Mouse (Mus musculus): ENCODE results near the gene Ppy. TPM values are rescaled to one million over a fixed set of nuclear protein-coding genes. Genes with fewer than 3 reads are reported as not detected.
A peak's percentile ranks its signal among the peaks of the same experiment; 100 is the strongest.

Ppy gene
- not detected in 2 replicates for polyA plus RNA-seq (2014; fragmentation: Nextera tagmentation; extraction: Ambion mirVana)

DNA sequence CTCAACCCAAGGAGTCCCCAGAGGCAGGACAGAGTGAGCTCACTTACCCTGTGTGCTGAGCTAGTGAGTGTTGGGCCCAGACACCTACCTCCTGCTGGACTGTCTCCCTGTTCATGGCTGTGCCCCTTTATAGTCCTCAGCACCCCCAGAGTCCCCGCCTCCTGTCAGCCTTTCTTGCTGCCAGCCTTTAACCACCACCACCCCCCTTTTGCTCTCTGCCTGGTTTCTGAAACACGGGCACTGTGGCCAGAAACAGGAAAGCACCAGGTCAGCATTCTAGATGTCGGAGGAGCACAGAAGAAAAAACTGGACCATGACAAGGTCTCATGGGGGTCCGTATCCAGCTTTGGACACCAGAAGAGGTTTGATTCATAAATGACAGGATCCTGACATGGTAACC, at the start of gene Ppy:
Gene Ppy (minus strand): TSS at position 101 of the 400 bp plus-strand sequence.
- 73% methylated on average over 4 of the region's 4 CpGs for WGBS
- no peak within 1 kb of the TSS for H3K4me3 ChIP-seq (replicated peaks; ENCODE audit: low read length)
- H3K9me3 ChIP-seq (ENCODE audit: control insufficient read depth, low read length) = no peaks in the 10 kb centered on the region
- DNase-seq (ENCODE audit: low spot score) (no peak), ATAC-seq (ENCODE audit: low FRiP score) (no peak)
- no peak within 1 kb of the TSS for H3K4me2 ChIP-seq (replicated peaks)
- H3K27ac ChIP-seq = no peak within 1 kb of the TSS
- H3K36me3 ChIP-seq (replicated peaks; ENCODE audit: control insufficient read depth, insufficient read depth) = no peaks in the 10 kb centered on the region
- H3K4me1 ChIP-seq (replicated peaks; ENCODE audit: control insufficient read depth, insufficient read depth, low read length) = peaks cover 9% of the 10 kb centered on the region; the same call in 1 of the 2 replicates
- no peak within 1 kb of the TSS for H3K9ac ChIP-seq
- peaks cover 29% of the 10 kb centered on the region for H3K27me3 ChIP-seq (ENCODE audit: control insufficient read depth, insufficient read depth, low read length)

GRCm38 (mm10) chr11:102147213-102147989, 46.3 kb upstream of the Ppy start:
- no peak overlapping the region for H3K4me2 ChIP-seq (replicated peaks)
- DNase-seq (ENCODE audit: low spot score) = no peak

DNA sequence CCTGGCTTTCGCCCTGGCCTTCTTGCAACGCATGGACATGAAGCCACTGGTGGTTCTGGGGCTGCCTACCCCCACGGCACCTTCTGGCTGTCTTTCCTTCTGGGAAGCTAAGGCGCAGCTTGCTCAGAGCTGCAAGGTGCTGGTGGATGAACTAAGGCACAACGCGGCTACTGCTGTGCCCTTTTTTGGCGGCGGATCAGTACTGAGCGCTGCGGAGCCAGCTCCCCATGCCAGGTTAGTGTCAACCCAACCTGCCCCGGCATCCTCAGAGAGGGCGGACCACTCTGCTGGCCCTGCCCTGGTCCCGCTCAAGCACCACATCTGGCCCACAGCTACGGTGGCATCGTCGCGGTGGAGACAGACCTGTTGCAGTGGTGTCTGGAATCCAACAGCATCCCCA, 45.4 kb upstream of the Ppy start:
- H3K4me2 ChIP-seq (replicated peaks) = no peak overlapping the region
- WGBS = 7% methylated on average over 17 of the region's 17 CpGs

More at GRCm38 (mm10) chr11:102147213-102147989, 46.3 kb upstream of the Ppy start:
- Histone ChIP-seq H3K27me3 (ENCODE audit: control insufficient read depth, insufficient read depth, low read length) (peaks cover 70% of the 10 kb centered on the region), H3K4me1 (replicated peaks; ENCODE audit: control insufficient read depth, insufficient read depth, low read length) (no peaks in the 10 kb centered on the region; the same call in 1 of the 2 replicates), H3K27ac (no peak overlapping the region), H3K9me3 (ENCODE audit: control insufficient read depth, low read length) (no peaks in the 10 kb centered on the region), H3K36me3 (replicated peaks; ENCODE audit: control insufficient read depth, insufficient read depth) (peaks cover 4% of the 10 kb centered on the region), H3K4me3 (replicated peaks; ENCODE audit: low read length) (no peak overlapping the region), H3K9ac (no peak overlapping the region)
- no peak for ATAC-seq (ENCODE audit: low FRiP score)
- whole genome bisulfite sequencing = 16% methylated on average over 34 of the region's 34 CpGs

DNA sequence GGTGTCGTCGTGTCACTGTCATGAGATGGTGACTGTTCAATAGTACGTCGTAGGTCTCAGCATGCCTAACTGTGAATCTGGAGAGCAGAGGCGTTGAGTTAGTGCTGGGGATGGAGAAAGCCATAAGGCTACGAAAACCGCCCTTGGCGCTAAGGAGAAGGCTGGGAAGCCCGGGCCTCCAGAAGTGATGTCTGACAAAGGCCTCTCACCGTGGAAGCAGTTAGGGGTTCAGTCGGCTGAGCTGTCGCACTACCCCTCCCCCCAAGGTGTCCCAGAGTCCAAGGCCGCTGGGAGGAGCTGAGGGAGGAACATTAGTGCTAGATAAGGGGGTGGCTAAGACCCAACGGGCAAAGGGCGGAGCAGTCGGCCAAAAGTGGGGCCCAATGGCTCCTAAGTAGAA, 44.9 kb upstream of the Ppy start:
- ATAC-seq (ENCODE audit: low FRiP score) = no peak
- H3K4me3 ChIP-seq (replicated peaks; ENCODE audit: low read length) = 0 out of 2 replicates have a peak overlapping the region, but pooled peaks have one; percentile 15

More for the DNA sequence above, 45.4 kb upstream of the Ppy start:
- Histone ChIP-seq H3K4me3 (replicated peaks; ENCODE audit: low read length) (no peak overlapping the region), H3K27me3 (ENCODE audit: control insufficient read depth, insufficient read depth, low read length) (peaks cover 73% of the 10 kb centered on the region), H3K36me3 (replicated peaks; ENCODE audit: control insufficient read depth, insufficient read depth) (no peaks in the 10 kb centered on the region), H3K27ac (no peak overlapping the region), H3K4me1 (replicated peaks; ENCODE audit: control insufficient read depth, insufficient read depth, low read length) (no peaks in the 10 kb centered on the region; the same call in 1 of the 2 replicates), H3K9ac (no peak overlapping the region), H3K9me3 (ENCODE audit: control insufficient read depth, low read length) (no peaks in the 10 kb centered on the region)
- no peak for DNase-seq (ENCODE audit: low spot score)
- ATAC-seq (ENCODE audit: low FRiP score) = no peak

GRCm38 (mm10) chr11:102145471-102146001, 44.4 kb upstream of the Ppy start, which contains the start of gene Nags:
Gene Nags (plus strand): TSS chr11:102145513.
- Histone ChIP-seq H3K27me3 (ENCODE audit: control insufficient read depth, insufficient read depth, low read length) (peaks cover 73% of the 10 kb centered on the region), H3K9ac (no peak within 1 kb of the TSS), H3K4me2 (replicated peaks) (peak within 1 kb of the TSS; percentile 32), H3K9me3 (ENCODE audit: control insufficient read depth, low read length) (no peaks in the 10 kb centered on the region), H3K4me1 (replicated peaks; ENCODE audit: control insufficient read depth, insufficient read depth, low read length) (no peaks in the 10 kb centered on the region; the same call in 1 of the 2 replicates), H3K4me3 (replicated peaks; ENCODE audit: low read length) (peak within 1 kb of the TSS; percentile 15), H3K27ac (no peak within 1 kb of the TSS), H3K36me3 (replicated peaks; ENCODE audit: control insufficient read depth, insufficient read depth) (no peaks in the 10 kb centered on the region)
- 2% methylated on average over 42 of the region's 50 CpGs for WGBS
- no peak for DNase-seq (ENCODE audit: low spot score)
- no peak for ATAC-seq (ENCODE audit: low FRiP score)

More for the DNA sequence above, 44.9 kb upstream of the Ppy start:
- H3K27me3 ChIP-seq (ENCODE audit: control insufficient read depth, insufficient read depth, low read length) = peaks cover 73% of the 10 kb centered on the region
- H3K27ac ChIP-seq = no peak overlapping the region
- no peaks in the 10 kb centered on the region for H3K36me3 ChIP-seq (replicated peaks; ENCODE audit: control insufficient read depth, insufficient read depth)
- no peak overlapping the region for H3K4me2 ChIP-seq (replicated peaks)
- H3K9ac ChIP-seq = no peak overlapping the region
- H3K4me1 ChIP-seq (replicated peaks; ENCODE audit: control insufficient read depth, insufficient read depth, low read length) = no peaks in the 10 kb centered on the region; the same call in 1 of the 2 replicates
- WGBS = 5% methylated on average over 16 of the region's 16 CpGs
- H3K9me3 ChIP-seq (ENCODE audit: control insufficient read depth, low read length) = no peaks in the 10 kb centered on the region
- DNase-seq (ENCODE audit: low spot score) = no peak

DNA sequence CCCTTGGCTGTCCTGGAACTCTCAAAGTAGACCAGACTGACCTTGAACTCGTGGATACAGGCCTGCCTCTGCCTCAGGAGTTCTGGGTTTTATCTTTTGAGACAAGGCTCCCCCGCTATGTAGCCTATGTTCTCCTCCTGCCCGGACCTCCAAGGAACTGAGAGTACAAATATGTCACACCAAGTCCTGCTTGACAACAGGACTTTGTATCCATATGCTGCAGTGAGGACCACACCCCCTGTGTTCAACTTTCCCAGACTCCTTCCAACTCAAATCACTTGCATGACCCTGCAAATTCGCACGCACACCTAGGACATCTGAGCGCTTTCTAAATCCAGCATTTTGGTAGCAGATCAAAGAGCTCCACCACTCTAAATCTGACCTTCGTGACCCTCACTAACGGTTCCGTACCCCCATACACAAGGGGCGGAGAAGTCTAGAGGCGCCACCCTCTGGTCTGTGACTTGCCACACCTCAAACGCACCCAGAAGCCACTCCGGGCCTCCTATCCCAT, 43.9 kb upstream of the Ppy start:
- Histone ChIP-seq H3K4me3 (replicated peaks; ENCODE audit: low read length) (peak overlapping the region; percentile 15), H3K4me2 (replicated peaks) (peak overlapping the region; percentile 32), H3K4me1 (replicated peaks; ENCODE audit: control insufficient read depth, insufficient read depth, low read length) (no peaks in the 10 kb centered on the region; the same call in 1 of the 2 replicates), H3K27me3 (ENCODE audit: control insufficient read depth, insufficient read depth, low read length) (peaks cover 73% of the 10 kb centered on the region), H3K27ac (no peak overlapping the region), H3K36me3 (replicated peaks; ENCODE audit: control insufficient read depth, insufficient read depth) (no peaks in the 10 kb centered on the region), H3K9ac (no peak overlapping the region), H3K9me3 (ENCODE audit: control insufficient read depth, low read length) (no peaks in the 10 kb centered on the region)
- no peak for ATAC-seq (ENCODE audit: low FRiP score)
- DNase-seq (ENCODE audit: low spot score) = no peak
- WGBS = 21% methylated on average over 13 of the region's 13 CpGs

GRCm38 (mm10) chr11:102142355-102142754, 41.2 kb upstream of the Ppy start:
- Histone ChIP-seq H3K4me3 (replicated peaks; ENCODE audit: low read length) (no peak overlapping the region), H3K9ac (no peak overlapping the region), H3K36me3 (replicated peaks; ENCODE audit: control insufficient read depth, insufficient read depth) (no peaks in the 10 kb centered on the region), H3K27ac (no peak overlapping the region), H3K9me3 (ENCODE audit: control insufficient read depth, low read length) (no peaks in the 10 kb centered on the region), H3K4me2 (replicated peaks) (no peak overlapping the region), H3K4me1 (replicated peaks; ENCODE audit: control insufficient read depth, insufficient read depth, low read length) (no peaks in the 10 kb centered on the region; the same call in 1 of the 2 replicates), H3K27me3 (ENCODE audit: control insufficient read depth, insufficient read depth, low read length) (peaks cover 50% of the 10 kb centered on the region)
- ATAC-seq (ENCODE audit: low FRiP score) (no peak), DNase-seq (ENCODE audit: low spot score) (no peak)
- WGBS = 74% methylated on average over 7 of the region's 7 CpGs

- DNase-seq (ENCODE audit: low spot score) (peak; percentile 84), ATAC-seq (ENCODE audit: low FRiP score) (no peak)
- WGBS = 3% methylated on average over 5 of the region's 5 CpGs
- Histone ChIP-seq H3K4me3 (replicated peaks; ENCODE audit: low read length) (no peak overlapping the region), H3K9ac (no peak overlapping the region), H3K36me3 (replicated peaks; ENCODE audit: control insufficient read depth, insufficient read depth) (no peaks in the 10 kb centered on the region), H3K27ac (no peak overlapping the region), H3K9me3 (ENCODE audit: control insufficient read depth, low read length) (no peaks in the 10 kb centered on the region), H3K27me3 (ENCODE audit: control insufficient read depth, insufficient read depth, low read length) (peaks cover 32% of the 10 kb centered on the region), H3K4me1 (replicated peaks; ENCODE audit: control insufficient read depth, insufficient read depth, low read length) (no peaks in the 10 kb centered on the region; the same call in 1 of the 2 replicates), H3K4me2 (replicated peaks) (no peak overlapping the region)
Observed at GRCm38 (mm10) chr11:102140508-102140907, 39.4 kb upstream of the Ppy start.

GRCm38 (mm10) chr11:102138447-102138740, 37.3 kb upstream of the Ppy start:
- H3K4me2 ChIP-seq (replicated peaks) = peak overlapping the region; percentile 52
- H3K27ac ChIP-seq = no peak overlapping the region
- H3K4me1 ChIP-seq (replicated peaks; ENCODE audit: control insufficient read depth, insufficient read depth, low read length) = no peaks in the 10 kb centered on the region
- WGBS = under 1% methylated on average over 18 of the region's 18 CpGs
- H3K36me3 ChIP-seq (replicated peaks; ENCODE audit: control insufficient read depth, insufficient read depth) = no peaks in the 10 kb centered on the region
- ATAC-seq (ENCODE audit: low FRiP score) (peak; percentile 65; the same call in 1 of the 2 replicates), DNase-seq (ENCODE audit: low spot score) (peak; percentile 78)
- H3K9ac ChIP-seq = 0 out of 2 replicates have a peak overlapping the region, but pooled peaks have one; percentile 32
- H3K9me3 ChIP-seq (ENCODE audit: control insufficient read depth, low read length) = no peaks in the 10 kb centered on the region
- H3K4me3 ChIP-seq (replicated peaks; ENCODE audit: low read length) = peak overlapping the region; percentile 14; the same call in 1 of the 2 replicates
- peaks cover 11% of the 10 kb centered on the region for H3K27me3 ChIP-seq (ENCODE audit: control insufficient read depth, insufficient read depth, low read length)
